Mouse (Mus musculus) forebrain, embryonic 10.5 days (tissue): ENCODE results near the gene Gm14151. TPM values are rescaled to one million over a fixed set of nuclear protein-coding genes. Genes with fewer than 3 reads are reported as not detected.
"Not testable (repeated sequence)": the region's sequence is repeated elsewhere in the genome, so short reads cannot be mapped to it uniquely, and the experiment has no call there.

Experiments
- DNase-seq: peaks from one replicate; pipeline ENCODE4 v3.0.0-alpha.2; 2017; ENCODE audit warnings: low spot score; ENCODE audit errors: extremely low spot score
- H3K27ac ChIP-seq: fragments of 300-500 bp; sonication (generic); 2 replicates; pipeline ENCODE4 v1.5.1; 2016; ENCODE audit warnings: mild to moderate bottlenecking
- H3K27me3 ChIP-seq: fragments of 300-500 bp; sonication (generic); 2 replicates; pipeline ENCODE4 v1.6.1; 2016; ENCODE audit warnings: mild to moderate bottlenecking; ENCODE audit not compliant: poor library complexity, severe bottlenecking
- H3K36me3 ChIP-seq: fragments of 300-500 bp; sonication (generic); replicated peaks from 2 replicates; pipeline ENCODE4 v1.6.1; 2016; ENCODE audit warnings: mild to moderate bottlenecking, moderate library complexity
- H3K4me1 ChIP-seq: fragments of 300-500 bp; sonication (generic); 2 replicates; pipeline ENCODE4 v1.6.1; 2016
- H3K4me3 ChIP-seq: fragments of 300-500 bp; sonication (generic); 2 replicates; pipeline ENCODE4 v1.5.1; 2016; ENCODE audit warnings: mild to moderate bottlenecking, moderate library complexity
- H3K9me3 ChIP-seq: fragments of 300-500 bp; sonication (generic); 2 replicates; pipeline ENCODE4 v1.6.1; 2016; ENCODE audit warnings: mild to moderate bottlenecking, moderate library complexity
- WGBS: fragments of 180-500 bp; shearing (Covaris S2); methylation state at CpG from one replicate; pipeline ENCODE4 v1.1.7; 2016; 5-methylcytosine and 5-hydroxymethylcytosine counted together
- polyA plus RNA-seq: library from polyadenylated mRNA; unstranded; fragments of >200 nt; fragmentation: Nextera tagmentation; extraction: Ambion mirVana; gene quantifications from 2 replicates; pipeline ENCODE4 v1.2.1, GENCODE M21; 2016

Gm14151 gene
- not detected in 2 replicates for polyA plus RNA-seq

DNA sequence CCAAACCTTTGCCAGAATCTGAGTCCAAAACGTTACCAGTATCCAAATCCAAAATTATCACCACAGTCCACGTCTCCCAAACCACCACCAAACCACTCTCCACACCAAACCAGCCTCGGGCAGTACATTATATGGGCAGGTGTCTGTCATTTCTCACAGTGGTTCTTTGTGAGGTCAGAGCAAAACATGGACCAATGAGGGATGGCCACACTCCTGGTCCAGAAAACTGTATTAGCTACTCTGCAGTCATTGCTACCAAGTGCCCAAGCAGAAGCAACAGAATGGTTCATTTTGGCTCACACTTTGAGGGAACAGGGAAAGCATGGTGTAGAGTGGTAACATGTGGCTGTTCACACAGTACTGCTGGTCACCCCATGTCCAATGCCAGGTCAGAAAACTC, at the start of gene Gm14151:
Gm14151 (minus strand) TSS at position 101 of the 400 bp plus-strand sequence.
- H3K27me3 ChIP-seq, H3K4me1 ChIP-seq, H3K4me3 ChIP-seq, H3K27ac ChIP-seq, DNase-seq, H3K36me3 ChIP-seq: not testable (repeated sequence)
- no CpG with 5 or more reads among the region's 3 CpGs for WGBS
- H3K9me3 ChIP-seq, result peaks cover 12% of the 10 kb centered on the region; the same call in 1 of the 2 replicates

DNA sequence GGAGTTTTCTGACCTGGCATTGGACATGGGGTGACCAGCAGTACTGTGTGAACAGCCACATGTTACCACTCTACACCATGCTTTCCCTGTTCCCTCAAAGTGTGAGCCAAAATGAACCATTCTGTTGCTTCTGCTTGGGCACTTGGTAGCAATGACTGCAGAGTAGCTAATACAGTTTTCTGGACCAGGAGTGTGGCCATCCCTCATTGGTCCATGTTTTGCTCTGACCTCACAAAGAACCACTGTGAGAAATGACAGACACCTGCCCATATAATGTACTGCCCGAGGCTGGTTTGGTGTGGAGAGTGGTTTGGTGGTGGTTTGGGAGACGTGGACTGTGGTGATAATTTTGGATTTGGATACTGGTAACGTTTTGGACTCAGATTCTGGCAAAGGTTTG, 5.8 kb upstream of the Gm14151 start, which contains the start of gene Gm14147:
Gm14147 (plus strand) TSS at position 301 of the 400 bp plus-strand sequence.
- H3K27ac ChIP-seq, DNase-seq, H3K4me3 ChIP-seq, H3K36me3 ChIP-seq, H3K4me1 ChIP-seq, H3K27me3 ChIP-seq: not testable (repeated sequence)
- H3K9me3 ChIP-seq, result peaks cover 12% of the 10 kb centered on the region; the same call in 1 of the 2 replicates
- no CpG with 5 or more reads among the region's 3 CpGs for WGBS

DNA sequence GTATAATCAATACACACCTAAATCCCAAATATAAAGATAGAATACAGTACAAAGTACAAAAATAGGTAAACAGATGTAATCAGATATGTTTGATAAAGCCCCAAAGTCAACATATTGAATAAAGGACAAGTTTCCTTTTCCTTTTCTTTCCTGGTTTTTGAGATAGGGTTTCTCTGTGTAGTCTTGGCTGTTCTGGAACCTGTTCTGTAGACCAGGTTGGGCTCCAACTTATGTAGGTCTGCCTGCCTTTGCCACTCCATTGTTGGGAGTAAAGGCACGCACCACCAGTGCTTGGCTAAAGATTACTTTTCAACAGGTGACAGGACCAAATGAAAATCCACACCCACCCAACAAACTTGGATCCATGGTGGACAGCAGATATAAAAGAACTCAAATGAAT, 35.5 kb downstream of the Gm14151 start:
- Histone ChIP-seq H3K4me1 (no peaks in the 10 kb centered on the region), H3K9me3 (peaks cover 17% of the 10 kb centered on the region), H3K27me3 (no peaks in the 10 kb centered on the region), H3K36me3 (no peaks in the 10 kb centered on the region), H3K4me3 (no peak overlapping the region), H3K27ac (no peak overlapping the region)
- WGBS, result 79% methylated on average over 1 of the region's 1 CpGs
- no peak for DNase-seq

DNA sequence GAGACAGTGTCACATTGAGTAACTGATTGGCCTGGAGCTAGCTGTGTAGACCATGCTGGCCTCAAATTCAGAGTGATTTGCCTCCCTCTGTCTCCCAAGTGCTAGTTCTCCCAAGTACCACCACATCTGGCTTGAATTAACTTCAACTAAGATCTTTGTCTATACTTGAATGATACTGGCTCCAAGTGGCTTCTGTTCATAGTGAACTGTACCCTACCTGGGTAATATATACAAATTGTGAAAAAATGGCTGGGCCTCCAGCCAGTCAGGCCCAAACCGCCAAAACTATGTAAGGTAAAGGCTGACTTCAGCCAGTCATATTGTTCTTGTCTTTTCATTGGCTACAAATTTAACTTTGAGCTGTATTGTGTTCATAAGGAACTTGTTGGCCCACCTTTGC, 51.7 kb downstream of the Gm14151 start:
- Histone ChIP-seq H3K36me3 (no peaks in the 10 kb centered on the region), H3K4me1 (peaks cover 19% of the 10 kb centered on the region), H3K27me3 (no peaks in the 10 kb centered on the region), H3K27ac (no peak overlapping the region), H3K4me3 (no peak overlapping the region), H3K9me3 (peaks cover 5% of the 10 kb centered on the region; the same call in 1 of the 2 replicates)
- no peak for DNase-seq
- WGBS, result 90% methylated on average over 1 of the region's 1 CpGs

DNA sequence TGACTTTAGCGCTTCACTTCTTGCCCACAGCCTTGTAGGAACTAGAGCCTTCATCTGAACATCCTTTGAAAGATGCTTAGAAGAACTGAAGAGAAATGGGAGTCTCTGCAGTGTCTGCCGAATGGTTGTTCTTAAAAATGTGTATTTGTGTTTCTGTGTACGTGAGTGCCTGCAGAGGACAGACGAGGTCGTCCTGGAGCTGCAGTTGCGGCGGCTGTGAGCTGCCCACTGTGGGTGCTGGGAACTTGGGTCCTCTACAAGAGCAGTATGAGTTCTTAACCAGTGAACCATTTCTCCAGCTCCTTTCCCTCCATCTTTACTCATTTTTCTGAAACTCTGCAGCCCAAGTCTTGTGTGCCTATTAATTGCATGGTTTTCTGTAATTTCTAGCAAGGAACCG, 52.4 kb downstream of the Gm14151 start:
- peaks cover 19% of the 10 kb centered on the region for H3K4me1 ChIP-seq
- H3K27ac ChIP-seq, result peak overlapping the region; percentile 97
- H3K4me3 ChIP-seq, result peak overlapping the region; percentile 93
- no peaks in the 10 kb centered on the region for H3K36me3 ChIP-seq
- no peaks in the 10 kb centered on the region for H3K27me3 ChIP-seq
- peaks cover 5% of the 10 kb centered on the region; the same call in 1 of the 2 replicates for H3K9me3 ChIP-seq
- 50% methylated on average over 8 of the region's 8 CpGs for WGBS
- no peak for DNase-seq

DNA sequence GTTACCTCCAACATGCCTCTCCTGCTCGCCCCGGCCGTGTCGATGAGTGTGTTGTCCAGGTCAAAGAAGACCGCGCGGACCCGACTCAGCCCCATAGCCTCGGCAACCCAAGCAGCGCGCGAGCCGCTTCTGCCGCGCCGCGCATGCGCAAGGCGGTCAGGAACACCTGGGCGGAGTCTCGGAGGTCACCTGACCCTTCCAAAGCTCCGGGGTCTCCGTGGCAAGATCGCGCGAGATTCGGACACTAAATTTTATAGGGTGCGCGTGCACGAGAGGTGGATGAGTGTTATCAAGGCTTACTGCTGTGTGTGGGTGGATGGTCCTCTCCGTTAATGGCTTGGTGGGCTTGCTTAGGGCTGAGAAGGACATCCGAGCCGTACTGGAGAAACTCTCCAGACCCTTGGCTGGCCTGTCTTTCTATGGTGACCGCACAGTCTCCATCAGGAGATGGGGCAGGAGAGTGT, 52.9 kb downstream of the Gm14151 start, which contains the start of the genes Ninl and Nanp:
Ninl (minus strand) TSS at position 151 of the 464 bp plus-strand sequence.
Nanp (minus strand) TSS at position 167 of the 464 bp plus-strand sequence.
- peaks cover 19% of the 10 kb centered on the region for H3K4me1 ChIP-seq
- under 1% methylated on average over 34 of the region's 34 CpGs for WGBS
- H3K27ac ChIP-seq, result peak within 1 kb of the TSS; percentile 97
- peak; percentile 94 for DNase-seq
- peaks cover 3% of the 10 kb centered on the region for H3K36me3 ChIP-seq
- peaks cover 5% of the 10 kb centered on the region; the same call in 1 of the 2 replicates for H3K9me3 ChIP-seq
- peak within 1 kb of the TSS; percentile 93 for H3K4me3 ChIP-seq
- no peaks in the 10 kb centered on the region for H3K27me3 ChIP-seq

DNA sequence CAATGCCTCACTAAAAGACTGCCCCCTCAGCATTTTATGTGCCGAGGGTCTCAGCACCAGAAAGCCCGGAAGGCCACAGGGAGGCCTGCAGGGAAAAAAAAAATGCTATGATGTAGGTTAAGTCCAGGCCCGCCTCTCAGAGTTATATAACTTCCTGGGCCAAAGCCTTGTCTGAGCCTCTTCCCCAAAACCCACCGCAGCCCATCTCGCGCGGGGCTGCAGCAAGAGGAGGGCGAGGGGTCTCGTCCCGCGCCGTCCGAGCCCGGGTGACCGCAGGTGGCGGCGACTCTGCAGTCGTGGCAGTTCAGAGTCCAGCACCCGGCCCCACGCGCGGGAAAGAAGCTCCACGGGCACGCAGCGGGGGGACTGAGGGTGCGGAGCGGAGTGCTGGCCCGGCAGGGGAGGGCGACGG, 53.3 kb downstream of the Gm14151 start:
- H3K27me3 ChIP-seq, result no peaks in the 10 kb centered on the region
- H3K4me1 ChIP-seq, result peaks cover 19% of the 10 kb centered on the region
- H3K36me3 ChIP-seq, result peaks cover 6% of the 10 kb centered on the region
- DNase-seq, result peak; percentile 55
- peak overlapping the region; percentile 97 for H3K27ac ChIP-seq
- peaks cover 5% of the 10 kb centered on the region; the same call in 1 of the 2 replicates for H3K9me3 ChIP-seq
- WGBS, result under 1% methylated on average over 30 of the region's 30 CpGs
- peak overlapping the region; percentile 93 for H3K4me3 ChIP-seq

DNA sequence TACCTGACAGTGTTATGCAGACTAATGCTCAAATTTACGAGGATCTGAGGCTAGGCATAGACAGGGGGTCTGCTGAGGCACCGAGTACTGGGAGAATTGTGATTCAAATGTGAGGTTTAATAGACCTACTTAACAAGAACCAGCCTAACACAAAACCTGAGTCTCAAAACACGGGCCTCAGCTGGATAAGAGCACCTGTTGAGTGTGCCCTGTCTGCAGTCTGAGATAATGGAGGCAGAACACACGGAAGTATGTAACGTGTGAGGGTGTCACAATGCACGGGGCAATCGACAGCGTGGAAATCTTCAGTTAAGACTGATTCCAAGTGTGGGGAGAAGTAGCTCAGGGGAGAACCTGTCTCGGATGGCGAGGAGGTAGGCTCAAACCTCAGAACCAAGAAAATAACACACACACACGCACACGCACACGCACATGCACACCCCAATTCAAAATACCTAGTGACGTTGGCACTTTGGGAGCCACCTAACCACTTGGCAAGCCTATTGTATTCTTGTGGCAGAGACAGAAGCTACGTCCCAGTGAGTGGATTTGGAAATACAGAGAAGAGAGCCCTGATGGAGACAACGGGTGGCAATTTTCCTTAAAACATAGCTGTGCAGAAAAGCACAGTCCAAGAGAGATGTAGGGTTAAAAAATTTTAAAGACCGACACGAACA, 54.1 kb downstream of the Gm14151 start:
- WGBS, result 71% methylated on average over 18 of the region's 18 CpGs
- no peaks in the 10 kb centered on the region for H3K27me3 ChIP-seq
- H3K4me3 ChIP-seq, result peak overlapping the region; percentile 93
- peak overlapping the region; percentile 97 for H3K27ac ChIP-seq
- peaks cover 5% of the 10 kb centered on the region; the same call in 1 of the 2 replicates for H3K9me3 ChIP-seq
- H3K4me1 ChIP-seq, result peaks cover 19% of the 10 kb centered on the region
- peaks cover 12% of the 10 kb centered on the region for H3K36me3 ChIP-seq
- no peak for DNase-seq

DNA sequence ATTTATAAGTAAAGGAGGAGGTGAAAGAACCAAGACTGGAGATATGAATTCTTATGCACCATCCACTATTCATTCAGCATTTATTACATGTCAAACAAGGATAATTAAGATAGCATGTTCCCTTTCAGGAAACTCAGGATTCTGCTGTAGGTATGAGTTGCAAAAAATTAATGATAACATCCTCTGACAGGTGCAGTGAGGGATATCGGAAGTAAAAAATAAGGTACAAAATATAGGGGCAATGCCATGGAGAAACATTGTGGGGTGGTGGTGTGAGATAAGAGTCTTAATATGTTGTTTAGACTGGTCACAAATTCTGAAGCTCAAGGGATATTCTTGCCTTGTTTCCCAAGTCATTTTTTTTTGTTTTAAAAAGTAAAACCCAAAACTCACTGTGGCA, 54.9 kb downstream of the Gm14151 start:
- 93% methylated on average over 1 of the region's 1 CpGs for WGBS

More for the DNA sequence above, 54.9 kb downstream of the Gm14151 start:
- peaks cover 19% of the 10 kb centered on the region for H3K4me1 ChIP-seq
- no peak for DNase-seq
- peaks cover 5% of the 10 kb centered on the region; the same call in 1 of the 2 replicates for H3K9me3 ChIP-seq
- no peak overlapping the region for H3K27ac ChIP-seq
- H3K36me3 ChIP-seq, result peaks cover 19% of the 10 kb centered on the region
- H3K4me3 ChIP-seq, result peak overlapping the region; percentile 93
- H3K27me3 ChIP-seq, result no peaks in the 10 kb centered on the region

Other genes with a start within 250 kb of the Gm14151 start
- 46.5 and 48.4 TPM in 2 replicates for gene Abhd12, start 187.6 kb downstream of the Gm14151 start, polyA plus RNA-seq
- 83.7 and 86.6 TPM in 2 replicates for gene Gins1, start 186.9 kb downstream of the Gm14151 start, polyA plus RNA-seq
- 25.7 and 28.5 TPM in 2 replicates for gene Ninl, start 53.0 kb downstream of the Gm14151 start, polyA plus RNA-seq
- gene Nanp, start 53.0 kb downstream of the Gm14151 start, polyA plus RNA-seq, result 55.2 and 63.9 TPM in 2 replicates
- not detected in 2 replicates for gene Gm14147, start 5.9 kb upstream of the Gm14151 start, polyA plus RNA-seq